Comparison of ENCODE assay signal across 9 mouse cellular contexts in the genomic region with DNA sequence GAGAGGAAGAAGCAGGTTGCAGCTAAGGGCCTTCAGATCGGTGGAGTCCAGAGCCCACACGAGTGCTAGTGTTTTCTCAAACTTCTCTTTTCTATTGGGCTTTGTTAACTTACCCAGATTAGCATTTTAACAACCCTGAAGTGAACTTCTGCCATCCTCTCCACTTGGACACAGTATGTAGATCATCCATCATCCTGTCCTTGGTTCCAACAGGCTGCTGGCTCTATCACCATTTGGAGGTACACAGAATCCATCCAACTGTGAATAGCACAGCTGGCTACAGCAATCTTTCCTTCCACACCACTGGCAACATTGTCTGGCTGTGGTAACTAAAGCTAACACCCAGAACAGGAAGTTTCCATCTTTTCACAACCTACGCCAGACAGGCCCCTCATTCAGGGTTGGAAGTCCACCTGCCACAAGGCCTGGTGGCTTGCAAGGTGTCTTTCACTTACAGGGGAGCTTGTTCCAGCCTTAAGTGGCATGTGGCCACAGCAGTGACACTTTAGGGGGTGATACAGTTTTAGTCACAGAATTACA.
A peak's percentile ranks its signal among the peaks of the same experiment; 100 is the strongest.
DNase-seq lines count a peak whose midpoint lies in the region; ATAC-seq and TF ChIP-seq lines count a peak whose summit lies in the region.
"Had no signal": no experiment of that assay in that cellular context is flagged by ENCODE, and none has a peak within 500 bp of the region (broad histone marks: within the 10 kb centered on the region; RNA-seq: fewer than 3 reads in every experiment).

No protein-coding gene starts in this region.

- H3K9me3 ChIP-seq in kidney, embryonic 16.5 days (ENCODE audit: low read length), result no peaks in the 10 kb centered on the region
- no peaks in the 10 kb centered on the region for H3K9me3 ChIP-seq in forebrain, embryonic 12.5 days
- no peaks in the 10 kb centered on the region for H3K9me3 ChIP-seq in hindbrain, embryonic 16.5 days (ENCODE audit: control insufficient read depth, low read length)
- H3K9me3 ChIP-seq in midbrain, embryonic 15.5 days, result no peaks in the 10 kb centered on the region

- H3K4me2 ChIP-seq in kidney, embryonic 16.5 days (replicated peaks; ENCODE audit: low read depth, low read length), result peak overlapping the region; percentile 89
- peak overlapping the region; percentile 24 for H3K4me2 ChIP-seq in forebrain, embryonic 12.5 days
- peak overlapping the region; percentile 80 for H3K4me2 ChIP-seq in hindbrain, embryonic 16.5 days (ENCODE audit: low read length)
- peak overlapping the region; percentile 96 for H3K4me2 ChIP-seq in midbrain, embryonic 15.5 days

- WGBS in kidney, embryonic 16.5 days, result 38% methylated on average over 3 of the region's 3 CpGs
- WGBS in kidney, adult 2 months, result 58% methylated on average over 3 of the region's 3 CpGs
- 62% methylated on average over 3 of the region's 3 CpGs for WGBS in forebrain, embryonic 12.5 days
- WGBS in hindbrain, embryonic 16.5 days, result 32% methylated on average over 3 of the region's 3 CpGs
- WGBS in midbrain, embryonic 15.5 days, result 65% methylated on average over 3 of the region's 3 CpGs

- H3K4me1 ChIP-seq in kidney, embryonic 16.5 days (ENCODE audit: insufficient read depth, low read length), result peaks cover 60% of the 10 kb centered on the region
- 0 out of 2 replicates have a peak, but pooled peaks cover 2% of the 10 kb centered on the region for H3K4me1 ChIP-seq in kidney, adult 2 months (ENCODE audit: control insufficient read depth, insufficient read depth, low read length)
- peaks cover 28% of the 10 kb centered on the region for H3K4me1 ChIP-seq in forebrain, embryonic 12.5 days
- H3K4me1 ChIP-seq in hindbrain, embryonic 16.5 days (ENCODE audit: control insufficient read depth, insufficient read depth, low read depth, low read length), result peaks cover 60% of the 10 kb centered on the region
- peaks cover 26% of the 10 kb centered on the region for H3K4me1 ChIP-seq in midbrain, embryonic 15.5 days

- TF ChIP-seq CTCF in kidney, adult 2 months (conservative IDR thresholded peaks at IDR 0.05; ENCODE audit: insufficient read depth, insufficient read length, low read depth, low read length), result no peak

- no peaks in the 10 kb centered on the region for H3K36me3 ChIP-seq in kidney, embryonic 16.5 days (ENCODE audit: insufficient read depth, low read length)
- no peaks in the 10 kb centered on the region for H3K36me3 ChIP-seq in kidney, adult 2 months (ENCODE audit: control insufficient read depth, insufficient read depth, low read length)
- no peaks in the 10 kb centered on the region for H3K36me3 ChIP-seq in forebrain, embryonic 12.5 days (replicated peaks)
- H3K36me3 ChIP-seq in hindbrain, embryonic 16.5 days (ENCODE audit: control insufficient read depth, insufficient read depth, low read length), result no peaks in the 10 kb centered on the region
- no peaks in the 10 kb centered on the region for H3K36me3 ChIP-seq in midbrain, embryonic 15.5 days (replicated peaks)

- DNase-seq in kidney, adult 2 months, result no peak
- no peak for DNase-seq in right cerebral cortex, adult 18-20 months
- DNase-seq: kidney, postnatal 10 days had no signal

- no peak for TF ChIP-seq POLR2A in kidney, adult 2 months (IDR thresholded peaks at IDR 0.05; ENCODE audit: low read depth, low read length)

- peak overlapping the region; percentile 82; the same call in 1 of the 2 replicates for H3K4me3 ChIP-seq in kidney, embryonic 16.5 days (ENCODE audit: low read length)
- no peak overlapping the region for H3K4me3 ChIP-seq in kidney, adult 2 months (ENCODE audit: insufficient read depth, low read depth, low read length)
- H3K4me3 ChIP-seq in forebrain, embryonic 12.5 days (replicated peaks), result 0 out of 2 replicates have a peak overlapping the region, but pooled peaks have one; percentile 77
- H3K4me3 ChIP-seq in hindbrain, embryonic 16.5 days (ENCODE audit: low read length), result peak overlapping the region; percentile 66
- H3K4me3 ChIP-seq in midbrain, embryonic 15.5 days, result no peak overlapping the region
- H3K4me3 ChIP-seq: erythroblast, embryonic 14.5 days had no signal

- H3K9ac ChIP-seq in kidney, embryonic 16.5 days (replicated peaks; ENCODE audit: low read length), result no peak overlapping the region
- no peak overlapping the region for H3K9ac ChIP-seq in forebrain, embryonic 12.5 days
- H3K9ac ChIP-seq in hindbrain, embryonic 16.5 days (ENCODE audit: low read depth, low read length), result no peak overlapping the region
- H3K9ac ChIP-seq in midbrain, embryonic 15.5 days, result no peak overlapping the region

- H3K27ac ChIP-seq in kidney, embryonic 16.5 days (ENCODE audit: low read length), result no peak overlapping the region
- no peak overlapping the region for H3K27ac ChIP-seq in kidney, adult 2 months (ENCODE audit: insufficient read depth, low read depth, low read length)
- no peak overlapping the region for H3K27ac ChIP-seq in forebrain, embryonic 12.5 days
- peak overlapping the region; percentile 23; the same call in 1 of the 2 replicates for H3K27ac ChIP-seq in hindbrain, embryonic 16.5 days (ENCODE audit: low read depth, low read length)
- no peak overlapping the region for H3K27ac ChIP-seq in midbrain, embryonic 15.5 days

- no peak for ATAC-seq in kidney, embryonic 16.5 days (ENCODE audit: low FRiP score, low TSS enrichment)
- no peak for ATAC-seq in forebrain, embryonic 12.5 days (ENCODE audit: low FRiP score)
- no peak for ATAC-seq in hindbrain, embryonic 16.5 days
- ATAC-seq in midbrain, embryonic 15.5 days (replicated peaks), result no peak
- no peak for ATAC-seq in cerebellum, adult (ENCODE audit: insufficient number of reproducible peaks, low FRiP score, low TSS enrichment)

- no peaks in the 10 kb centered on the region for H3K27me3 ChIP-seq in kidney, embryonic 16.5 days (ENCODE audit: insufficient read depth, low read length)
- H3K27me3 ChIP-seq in kidney, adult 2 months (replicated peaks; ENCODE audit: control insufficient read depth, insufficient read depth, low read length), result no peaks in the 10 kb centered on the region; the same call in 1 of the 2 replicates
- H3K27me3 ChIP-seq in forebrain, embryonic 12.5 days, result peaks cover 10% of the 10 kb centered on the region
- H3K27me3 ChIP-seq in hindbrain, embryonic 16.5 days (replicated peaks; ENCODE audit: control insufficient read depth, insufficient read depth, low read length), result no peaks in the 10 kb centered on the region
- no peaks in the 10 kb centered on the region; the same call in 1 of the 2 replicates for H3K27me3 ChIP-seq in midbrain, embryonic 15.5 days (replicated peaks)

Comparison
In these comparisons a context has a peak if more than half of its experiments do, and no peak if none do; other contexts are left out.
1. H3K4me3 ChIP-seq: peak in kidney, embryonic 16.5 days (single experiment), forebrain, embryonic 12.5 days (single experiment) and hindbrain, embryonic 16.5 days (single experiment); none in kidney, adult 2 months (single experiment) and midbrain, embryonic 15.5 days (single experiment).
2. H3K4me2 ChIP-seq: peak in every context shown above with its lines; median percentile 96 in midbrain, embryonic 15.5 days; 89 in kidney, embryonic 16.5 days; 80 in hindbrain, embryonic 16.5 days; 24 in forebrain, embryonic 12.5 days.